Mouse (Mus musculus) intestine, postnatal 0 days (tissue): ENCODE data around the gene Tgfbr3. TPM values are rescaled to one million over a fixed set of nuclear protein-coding genes. Genes with fewer than 3 reads are reported as not detected.

Experiments used
- ATAC-seq: fragments of 200-750 bp; cut with Nextera tagmentation; 2 replicates; pipeline ENCODE4 v1.8.0; 2017; ENCODE audit warnings: mild to moderate bottlenecking, moderate TSS enrichment, moderate library complexity
- H3K27ac ChIP-seq: fragments of 300-500 bp; sonication (generic); 2 replicates; pipeline ENCODE4 v1.5.1; 2014; ENCODE audit warnings: mild to moderate bottlenecking, low read depth, low read length, moderate library complexity
- H3K27me3 ChIP-seq: fragments of 300-500 bp; sonication (generic); replicated peaks from 2 replicates; pipeline ENCODE4 v1.6.1; 2014; ENCODE audit warnings: low read length, mixed read lengths; ENCODE audit not compliant: control insufficient read depth, insufficient read depth
- H3K36me3 ChIP-seq: fragments of 300-500 bp; sonication (generic); 2 replicates; pipeline ENCODE4 v1.6.1; 2014; ENCODE audit warnings: mild to moderate bottlenecking, moderate library complexity; ENCODE audit not compliant: control insufficient read depth, insufficient read depth
- H3K4me1 ChIP-seq: fragments of 300-500 bp; sonication (generic); replicated peaks from 2 replicates; pipeline ENCODE4 v1.6.1; 2014; ENCODE audit warnings: antibody characterized with exemption, low read length, mixed read lengths; ENCODE audit not compliant: control insufficient read depth, insufficient read depth
- H3K4me2 ChIP-seq: fragments of 300-500 bp; sonication (generic); replicated peaks from 2 replicates; pipeline ENCODE4 v1.6.1; 2014; ENCODE audit warnings: low read depth, mild to moderate bottlenecking, moderate library complexity
- H3K4me3 ChIP-seq: fragments of 300-500 bp; sonication (generic); 2 replicates; pipeline ENCODE4 v1.5.1; 2014; ENCODE audit warnings: low read depth, low read length
- H3K9ac ChIP-seq: fragments of 300-500 bp; sonication (generic); 2 replicates; pipeline ENCODE4 v1.6.1; 2014; ENCODE audit warnings: mild to moderate bottlenecking, low read depth, low read length
- H3K9me3 ChIP-seq: fragments of 300-500 bp; sonication (generic); 2 replicates; pipeline ENCODE4 v1.6.1; 2016; ENCODE audit warnings: mixed run types; ENCODE audit not compliant: control insufficient read depth
- CTCF ChIP-seq: sonication (generic); IDR thresholded peaks from 2 replicates; pipeline ENCODE4 v1.5.1; 2016; ENCODE audit warnings: low read depth, mild to moderate bottlenecking, control low read depth, antibody characterized with exemption, moderate library complexity
- WGBS: fragments of 180-500 bp; shearing (Covaris S2); extraction: QIAGEN DNeasy Blood & Tissue Kit; methylation state at CpG from one replicate; pipeline ENCODE4 v1.1.7; 2014; 5-methylcytosine and 5-hydroxymethylcytosine counted together
- polyA plus RNA-seq: library from polyadenylated mRNA; unstranded; fragments of >200 nt; fragmentation: Nextera tagmentation; extraction: Ambion mirVana; gene quantifications from 2 replicates; pipeline ENCODE4 v1.2.1, GENCODE M21; 2015

The Tgfbr3 gene
- polyA plus RNA-seq, 1 experiment from 2014 or later: 7.5 TPM

- Histone ChIP-seq H3K27me3 (no peaks in the 10 kb centered on the region), H3K4me1 (peaks cover 3% of the 10 kb centered on the region; the same call in 1 of the 2 replicates), H3K9ac (no peak overlapping the region), H3K9me3 (no peaks in the 10 kb centered on the region), H3K4me2 (no peak overlapping the region), H3K27ac (no peak overlapping the region), H3K36me3 (no peaks in the 10 kb centered on the region), H3K4me3 (no peak overlapping the region)
- no peak for ATAC-seq
- no peak for TF ChIP-seq CTCF
- WGBS: 93% methylated on average over 5 of the region's 5 CpGs
Observed at GRCm38 (mm10) chr5:107143406-107143805, 146.0 kb downstream of the Tgfbr3 start.

- no peak overlapping the region for H3K9ac ChIP-seq
- WGBS: 83% methylated on average over 5 of the region's 5 CpGs
- no peak for ATAC-seq
- no peaks in the 10 kb centered on the region; the same call in 1 of the 2 replicates for H3K4me1 ChIP-seq
- H3K4me2 ChIP-seq: no peak overlapping the region
- no peak for TF ChIP-seq CTCF
- no peaks in the 10 kb centered on the region for H3K36me3 ChIP-seq
- no peak overlapping the region for H3K4me3 ChIP-seq
- no peaks in the 10 kb centered on the region for H3K27me3 ChIP-seq
- H3K27ac ChIP-seq: no peak overlapping the region
- H3K9me3 ChIP-seq: no peaks in the 10 kb centered on the region
Observed at GRCm38 (mm10) chr5:107142791-107143190, 146.6 kb downstream of the Tgfbr3 start.

- no peak for TF ChIP-seq CTCF
- Histone ChIP-seq H3K36me3 (peaks cover 8% of the 10 kb centered on the region), H3K4me1 (no peaks in the 10 kb centered on the region; the same call in 1 of the 2 replicates), H3K4me2 (no peak overlapping the region), H3K27me3 (no peaks in the 10 kb centered on the region), H3K27ac (no peak overlapping the region), H3K4me3 (no peak overlapping the region), H3K9me3 (no peaks in the 10 kb centered on the region), H3K9ac (no peak overlapping the region)
- WGBS: 87% methylated on average over 5 of the region's 5 CpGs
- no peak for ATAC-seq
Observed at GRCm38 (mm10) chr5:107141375-107141774, 148.1 kb downstream of the Tgfbr3 start.

- WGBS: 87% methylated on average over 11 of the region's 11 CpGs
- Histone ChIP-seq H3K27me3 (no peaks in the 10 kb centered on the region), H3K4me2 (no peak overlapping the region), H3K9ac (no peak overlapping the region), H3K4me1 (no peaks in the 10 kb centered on the region), H3K27ac (no peak overlapping the region), H3K36me3 (peaks cover 8% of the 10 kb centered on the region), H3K4me3 (no peak overlapping the region), H3K9me3 (no peaks in the 10 kb centered on the region)
- no peak for ATAC-seq
- TF ChIP-seq CTCF: no peak
Observed at GRCm38 (mm10) chr5:107139800-107140651, 149.4 kb downstream of the Tgfbr3 start.

GRCm38 (mm10) chr5:107133336-107133735 lies 156.1 kb downstream of the Tgfbr3 start:
- WGBS: 90% methylated on average over 2 of the region's 2 CpGs
- H3K27ac ChIP-seq: no peak overlapping the region
- H3K4me3 ChIP-seq: no peak overlapping the region
- H3K4me1 ChIP-seq: no peaks in the 10 kb centered on the region
- no peak overlapping the region for H3K4me2 ChIP-seq
- no peak overlapping the region for H3K9ac ChIP-seq
- H3K27me3 ChIP-seq: no peaks in the 10 kb centered on the region
- H3K9me3 ChIP-seq: no peaks in the 10 kb centered on the region
- ATAC-seq: no peak
- peaks cover 25% of the 10 kb centered on the region for H3K36me3 ChIP-seq
- TF ChIP-seq CTCF: no peak

GRCm38 (mm10) chr5:107132231-107132630 lies 157.2 kb downstream of the Tgfbr3 start:
- H3K36me3 ChIP-seq: peaks cover 25% of the 10 kb centered on the region

More at GRCm38 (mm10) chr5:107132231-107132630, 157.2 kb downstream of the Tgfbr3 start:
- H3K4me1 ChIP-seq: no peaks in the 10 kb centered on the region
- H3K9ac ChIP-seq: no peak overlapping the region
- no peaks in the 10 kb centered on the region for H3K9me3 ChIP-seq
- no peaks in the 10 kb centered on the region for H3K27me3 ChIP-seq
- no peak overlapping the region for H3K4me2 ChIP-seq
- no peak overlapping the region for H3K27ac ChIP-seq
- no peak overlapping the region for H3K4me3 ChIP-seq
- TF ChIP-seq CTCF: no peak
- ATAC-seq: no peak
- WGBS: 42% methylated on average over 8 of the region's 8 CpGs
